Mouse (Mus musculus) layer of hippocampus, postnatal 36 days (tissue): Measurements from ENCODE around the gene Kctd13. TPM values are rescaled to one million over a fixed set of nuclear protein-coding genes. Genes with fewer than 3 reads are reported as not detected.
A peak's percentile ranks its signal among the peaks of the same experiment; 100 is the strongest.
"Not testable (repeated sequence)": the region's sequence is repeated elsewhere in the genome, so short reads cannot be mapped to it uniquely, and the experiment has no call there.

Experiments
- DNase-seq, 2 experiments: peaks; one replicate each; pipeline ENCODE4 v3.0.0; 2022
- total RNA-seq, 2 experiments: library from RNA; stranded (reverse); gene quantifications; 2 replicates each; pipeline ENCODE4 v1.2.3; 2021

Kctd13 gene
- 100 to 1,000 TPM; 161 to 171 TPM for total RNA-seq

- DNase-seq: peak; percentile 92 to 93
These were observed at the start of gene Kctd13 for GRCm38 (mm10) chr7:126928384-126929037. Gene Kctd13 (plus strand): TSS chr7:126928879.

GRCm38 (mm10) chr7:126881040-126881439 is 47.6 kb upstream of the Kctd13 start:
- no peak for DNase-seq

- no peak for DNase-seq
These were observed 44.9 kb upstream of the Kctd13 start for GRCm38 (mm10) chr7:126883731-126884181.

- DNase-seq: peak; percentile 98 to 99
These were observed 44.2 kb upstream of the Kctd13 start, which contains the start of gene Taok2 for GRCm38 (mm10) chr7:126884286-126885164. Gene Taok2 (minus strand): TSS chr7:126884703.

- no peak for DNase-seq
These were observed 41.4 kb upstream of the Kctd13 start for GRCm38 (mm10) chr7:126887281-126887680.

GRCm38 (mm10) chr7:126888852-126889251 is 39.8 kb upstream of the Kctd13 start:
- no peak for DNase-seq

- no peak for DNase-seq
These were observed 31.8 kb upstream of the Kctd13 start for GRCm38 (mm10) chr7:126896912-126897311.

GRCm38 (mm10) chr7:126897390-126898101 is 31.1 kb upstream of the Kctd13 start:
- peak in 1 of 2 experiments; percentile 16 for DNase-seq

GRCm38 (mm10) chr7:126898102-126898990 is 30.3 kb upstream of the Kctd13 start:
- DNase-seq: peak; percentile 94 to 95

GRCm38 (mm10) chr7:126899781-126900180 is 28.9 kb upstream of the Kctd13 start:
- not testable (repeated sequence) for DNase-seq

GRCm38 (mm10) chr7:126905590-126905989 is 23.1 kb upstream of the Kctd13 start:
- DNase-seq: no peak

- DNase-seq: no peak
These were observed 13.8 kb upstream of the Kctd13 start for GRCm38 (mm10) chr7:126914844-126915243.

- not testable (repeated sequence) for DNase-seq
These were observed 10.3 kb upstream of the Kctd13 start for GRCm38 (mm10) chr7:126918356-126918755.

- DNase-seq: no peak
These were observed 8.7 kb upstream of the Kctd13 start for GRCm38 (mm10) chr7:126919973-126920372.

GRCm38 (mm10) chr7:126921563-126921962 is 7.1 kb upstream of the Kctd13 start:
- DNase-seq: no peak

- DNase-seq: no peak
These were observed 6.0 kb upstream of the Kctd13 start, which contains the start of gene Tmem219 for GRCm38 (mm10) chr7:126922624-126923060. Gene Tmem219 (minus strand): TSS chr7:126922917.

GRCm38 (mm10) chr7:126923999-126924398 is 4.7 kb upstream of the Kctd13 start:
- no peak for DNase-seq

- no peak for DNase-seq
These were observed 2.4 kb upstream of the Kctd13 start for GRCm38 (mm10) chr7:126926299-126926698.

GRCm38 (mm10) chr7:126929046-126929445 is 367 bp downstream of the Kctd13 start:
- no peak for DNase-seq

GRCm38 (mm10) chr7:126932652-126933051 is 4.0 kb downstream of the Kctd13 start:
- DNase-seq: no peak

GRCm38 (mm10) chr7:126941171-126941570 is 12.5 kb downstream of the Kctd13 start:
- no peak for DNase-seq
